Mouse (Mus musculus): Measurements from ENCODE around the gene Cobll1.

Gene Cobll1

DNA sequence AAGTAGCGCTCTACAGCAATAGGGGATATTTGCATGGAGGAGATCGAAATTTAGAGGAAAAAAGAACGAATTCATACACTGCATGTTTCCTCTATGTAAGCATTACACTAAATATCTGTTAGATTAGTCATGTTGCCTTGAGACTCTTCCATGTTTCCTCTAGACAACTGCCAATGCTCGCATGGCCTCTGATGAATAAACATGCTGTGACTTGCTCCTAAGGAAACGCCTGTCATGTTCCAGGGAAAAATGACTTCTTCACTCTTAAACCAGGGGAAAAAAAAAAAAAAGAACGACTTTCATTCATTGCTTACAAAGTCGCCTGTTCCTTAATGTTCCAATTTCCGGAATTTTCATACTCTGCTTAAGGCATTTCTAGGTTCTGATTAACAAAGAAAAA lies 2.1 kb downstream of the Cobll1 start:
- DNase-seq (ENCODE audit: low spot score in 2 of 2) = no peak

DNA sequence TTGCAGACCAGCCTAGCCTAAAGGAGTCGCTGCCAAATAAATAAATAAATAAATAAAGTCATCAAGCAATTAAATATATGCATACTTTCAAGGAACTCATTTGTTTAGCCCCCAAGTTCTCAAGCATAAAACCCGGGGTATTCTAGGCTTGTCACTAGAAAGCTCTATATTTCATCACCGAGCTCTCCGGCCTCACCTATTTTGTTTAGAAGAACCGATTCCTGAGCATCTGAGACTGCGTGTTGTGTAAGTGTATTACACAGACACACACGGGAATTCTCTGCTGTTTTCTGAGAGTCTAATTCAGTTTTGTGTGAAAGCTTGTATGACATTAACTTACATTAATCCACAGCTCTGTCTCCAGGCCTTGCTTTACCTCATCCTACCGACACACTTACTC lies 2.6 kb downstream of the Cobll1 start:
- DNase-seq (ENCODE audit: low spot score in 2 of 2) = no peak

DNA sequence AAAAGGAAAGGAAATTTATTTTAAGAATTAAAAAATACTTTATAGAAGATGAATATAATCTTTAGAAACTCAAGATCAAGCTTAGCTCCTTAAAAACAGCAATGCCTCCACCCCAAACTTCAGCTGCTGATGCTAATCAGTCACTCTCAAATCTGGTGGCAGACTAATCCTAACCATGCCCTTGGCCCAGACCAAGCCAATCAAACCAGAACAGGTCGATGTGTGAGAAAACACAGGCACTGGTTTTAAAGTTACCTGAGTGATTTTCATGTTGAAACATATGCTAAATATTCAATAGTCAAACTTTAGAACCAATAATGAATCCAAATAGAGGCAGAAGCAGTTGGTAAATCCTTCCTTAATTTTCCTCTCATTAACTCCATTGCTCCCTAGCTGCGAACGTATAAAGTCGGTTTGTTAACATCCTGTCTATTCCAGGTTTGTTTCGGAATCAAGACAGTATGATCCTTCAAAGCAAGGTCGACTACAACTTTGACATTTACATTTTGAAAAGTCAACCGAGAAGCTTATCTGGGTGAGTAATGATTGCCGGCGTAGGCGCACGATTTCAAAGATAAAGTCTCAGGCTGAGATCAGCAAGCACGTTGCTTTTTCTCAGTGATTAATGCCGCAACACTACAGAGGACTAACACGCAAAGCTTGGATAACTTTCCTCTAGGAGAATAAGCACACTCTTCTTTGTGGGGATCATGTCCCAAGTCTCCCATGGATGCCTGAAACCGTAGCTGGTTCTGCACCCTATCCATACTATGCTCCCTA lies 6.3 kb downstream of the Cobll1 start:
- no peak for DNase-seq (ENCODE audit: low spot score in 2 of 2)

DNA sequence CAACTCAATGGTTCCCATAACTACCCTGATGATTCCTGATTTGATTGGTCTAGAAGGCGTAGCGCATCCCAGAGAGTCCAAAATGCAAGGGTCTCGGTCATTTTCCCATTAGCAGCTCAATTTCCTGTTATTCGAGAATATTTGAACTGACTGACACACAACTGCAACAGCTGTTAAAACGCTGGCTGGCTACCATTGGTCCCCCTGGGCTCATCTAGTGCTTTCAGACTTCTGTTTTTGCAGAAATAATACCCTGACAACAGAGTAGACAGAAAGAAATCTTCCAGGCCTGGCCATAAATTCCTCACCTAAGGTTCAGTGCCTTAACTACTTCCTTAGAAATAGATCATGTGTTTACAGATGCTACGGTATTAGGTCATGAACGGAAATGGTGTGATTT lies 10.8 kb downstream of the Cobll1 start:
- DNase-seq (ENCODE audit: low spot score in 2 of 2) = no peak

DNA sequence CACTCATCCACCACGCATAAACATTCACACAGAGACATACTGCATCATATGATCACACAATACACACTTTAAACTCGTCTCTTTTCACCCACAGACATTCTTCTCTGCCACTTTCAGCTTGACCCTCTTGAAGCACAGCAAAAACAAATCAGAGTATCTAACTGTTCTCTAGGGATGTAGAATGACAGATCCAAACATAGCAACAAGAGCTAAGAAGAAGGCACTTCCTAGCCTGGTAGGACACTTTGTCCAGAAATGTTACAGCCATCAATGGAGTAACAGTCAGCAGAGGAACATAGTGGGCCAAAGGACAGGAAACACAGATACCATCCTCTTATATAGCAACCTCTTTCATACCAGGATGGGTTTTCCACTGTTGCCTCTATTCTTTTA lies 11.3 kb downstream of the Cobll1 start:
- no peak for DNase-seq (ENCODE audit: low spot score in 2 of 2)

DNA sequence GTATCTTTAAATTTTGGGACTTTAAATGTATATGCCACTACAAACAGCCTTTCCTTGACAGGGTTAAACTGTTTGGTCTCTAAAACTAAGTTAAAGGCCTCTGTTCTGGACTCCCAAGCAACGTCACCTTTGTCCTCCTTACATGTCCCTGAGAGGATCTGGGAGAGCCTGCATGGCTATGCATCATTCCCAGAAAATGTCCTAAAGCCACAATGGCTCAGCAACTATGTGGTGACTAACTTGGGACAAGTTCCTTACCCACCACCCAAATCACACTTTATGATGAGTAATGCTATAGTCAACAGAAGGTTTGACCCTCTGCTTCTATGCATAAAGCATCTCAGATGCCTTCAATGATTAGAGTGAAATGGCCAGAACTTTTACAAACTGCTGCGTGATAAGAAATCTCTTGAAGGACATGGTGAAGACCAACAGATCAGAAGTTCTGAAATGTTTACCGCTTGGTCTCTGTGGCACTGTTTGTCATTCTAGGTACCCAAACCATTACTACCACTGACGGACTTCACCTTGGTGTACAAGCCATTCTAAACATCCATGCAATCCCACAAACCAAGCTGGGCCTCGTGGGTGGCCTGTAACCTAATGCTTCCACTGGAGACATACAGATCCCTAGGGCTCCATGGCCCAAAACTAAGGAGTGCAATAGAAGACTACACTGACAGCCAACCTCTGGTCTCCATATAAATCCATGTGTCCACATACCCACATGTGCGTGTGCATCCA lies 11.9 kb downstream of the Cobll1 start:
- DNase-seq (ENCODE audit: low spot score in 2 of 2) = no peak

DNA sequence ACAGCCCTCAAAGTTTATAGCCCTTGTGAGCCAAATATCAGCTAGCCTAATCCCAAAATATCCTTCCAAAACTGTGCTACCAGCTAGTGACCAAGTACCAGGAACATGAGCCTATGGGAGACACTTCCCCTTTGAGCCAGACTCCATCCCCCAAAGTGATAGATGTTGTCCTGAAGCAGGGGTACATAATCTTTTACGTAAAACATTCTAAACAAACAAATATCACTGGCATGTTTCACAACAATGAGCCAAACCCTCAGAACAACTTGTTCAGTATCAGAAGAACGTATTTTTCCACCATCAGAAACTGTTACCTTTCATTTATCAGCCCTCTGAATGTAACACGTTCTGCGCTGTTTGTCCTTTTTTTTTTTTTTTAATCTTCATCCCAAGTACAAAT lies 12.7 kb downstream of the Cobll1 start:
- no peak for DNase-seq (ENCODE audit: low spot score in 2 of 2)

DNA sequence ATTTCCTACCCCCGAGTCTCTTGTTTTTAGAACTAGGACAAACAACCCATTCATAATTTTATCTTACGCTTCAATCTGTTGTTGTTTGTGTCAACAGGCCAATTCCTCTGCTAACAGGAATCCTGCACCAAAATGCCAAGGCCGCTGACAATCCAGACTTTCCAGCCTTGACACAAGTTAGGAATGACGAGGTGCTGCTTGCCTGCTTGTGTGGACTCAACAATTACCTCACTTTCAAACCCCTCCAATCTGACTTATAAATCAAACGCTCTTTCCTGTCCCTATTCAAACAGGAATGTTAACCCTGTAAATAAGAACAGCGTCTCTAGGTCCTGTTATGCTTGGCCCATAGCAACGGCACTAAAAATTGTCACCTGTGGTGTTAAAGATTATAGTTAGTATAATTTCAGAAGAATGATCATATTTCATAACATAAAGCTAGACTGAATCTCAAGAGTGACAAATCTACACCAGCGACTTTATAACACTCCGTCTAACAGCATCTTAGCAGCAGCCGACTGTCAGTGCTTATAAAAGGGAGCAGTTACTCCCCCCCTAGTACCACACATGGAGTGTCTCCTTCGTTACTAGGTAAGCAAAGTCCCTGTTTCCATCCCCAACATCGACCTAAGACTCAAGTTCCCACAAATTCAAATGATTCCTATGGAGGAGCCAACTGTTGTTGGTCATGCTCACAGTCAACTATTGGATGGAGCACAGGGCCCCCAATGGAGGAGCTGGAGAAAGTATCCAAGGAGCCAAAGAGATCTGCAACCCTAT lies 15.1 kb downstream of the Cobll1 start:
- DNase-seq (ENCODE audit: low spot score in 2 of 2) = no peak

DNA sequence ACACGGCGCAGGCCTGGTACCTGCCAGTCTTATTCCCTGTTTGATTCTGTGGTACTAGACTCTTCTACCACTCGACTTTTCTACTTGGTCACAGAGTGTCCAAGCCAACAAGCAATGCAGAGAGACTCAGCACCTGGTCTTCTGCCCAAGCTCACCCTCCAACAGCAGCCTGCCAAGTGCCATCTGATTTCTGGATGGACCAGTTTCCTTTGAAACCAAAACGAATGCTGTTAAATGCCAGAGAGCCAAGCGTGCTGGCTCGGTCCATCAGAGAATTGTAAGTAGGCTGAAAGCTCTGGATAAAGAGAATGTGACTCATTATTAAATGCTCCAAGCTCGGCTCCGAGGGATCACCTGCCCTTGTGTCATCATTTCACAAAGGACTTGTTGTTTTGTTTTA lies 16.2 kb downstream of the Cobll1 start:
- DNase-seq (ENCODE audit: low spot score in 2 of 2) = no peak

DNA sequence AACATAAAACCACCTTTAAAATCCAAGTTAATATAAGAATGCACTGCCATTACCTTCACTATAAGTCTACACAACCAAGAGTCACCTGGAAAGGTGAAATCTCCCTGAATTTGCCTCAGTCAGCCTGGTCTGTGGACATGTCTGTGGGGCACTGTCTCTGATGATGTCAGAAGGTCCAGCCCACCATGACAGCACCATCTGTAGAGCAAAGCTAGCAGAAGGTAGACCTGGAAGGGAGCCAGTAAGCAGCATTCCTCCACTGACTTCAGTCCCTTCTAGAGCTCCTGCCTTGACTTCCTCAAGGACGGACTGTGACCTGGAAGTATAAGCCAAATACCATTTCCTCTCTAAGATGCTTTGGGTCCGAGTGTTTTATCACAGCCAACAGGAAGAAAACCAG lies 17.6 kb downstream of the Cobll1 start:
- DNase-seq (ENCODE audit: low spot score in 2 of 2) = no peak

DNA sequence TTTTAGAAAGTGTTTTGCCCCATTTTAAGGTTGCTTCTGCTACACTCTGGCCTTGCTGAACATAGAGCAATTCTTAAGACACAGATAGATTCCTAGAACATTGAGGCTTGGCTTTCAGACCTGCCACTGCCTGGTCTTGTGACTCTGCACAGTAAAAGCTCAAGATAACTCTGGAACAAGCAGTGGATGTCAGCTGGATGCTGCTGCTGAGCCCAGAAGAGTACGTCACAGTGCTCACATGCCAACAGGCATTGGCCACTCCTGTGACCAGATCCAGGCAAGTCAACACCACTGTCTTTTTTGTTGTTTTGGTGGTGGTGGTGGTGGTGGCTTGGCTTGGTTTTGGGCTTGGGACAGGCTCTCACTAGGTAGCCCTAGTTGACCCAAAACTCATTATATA lies 18.6 kb downstream of the Cobll1 start:
- no peak for DNase-seq (ENCODE audit: low spot score in 2 of 2)

DNA sequence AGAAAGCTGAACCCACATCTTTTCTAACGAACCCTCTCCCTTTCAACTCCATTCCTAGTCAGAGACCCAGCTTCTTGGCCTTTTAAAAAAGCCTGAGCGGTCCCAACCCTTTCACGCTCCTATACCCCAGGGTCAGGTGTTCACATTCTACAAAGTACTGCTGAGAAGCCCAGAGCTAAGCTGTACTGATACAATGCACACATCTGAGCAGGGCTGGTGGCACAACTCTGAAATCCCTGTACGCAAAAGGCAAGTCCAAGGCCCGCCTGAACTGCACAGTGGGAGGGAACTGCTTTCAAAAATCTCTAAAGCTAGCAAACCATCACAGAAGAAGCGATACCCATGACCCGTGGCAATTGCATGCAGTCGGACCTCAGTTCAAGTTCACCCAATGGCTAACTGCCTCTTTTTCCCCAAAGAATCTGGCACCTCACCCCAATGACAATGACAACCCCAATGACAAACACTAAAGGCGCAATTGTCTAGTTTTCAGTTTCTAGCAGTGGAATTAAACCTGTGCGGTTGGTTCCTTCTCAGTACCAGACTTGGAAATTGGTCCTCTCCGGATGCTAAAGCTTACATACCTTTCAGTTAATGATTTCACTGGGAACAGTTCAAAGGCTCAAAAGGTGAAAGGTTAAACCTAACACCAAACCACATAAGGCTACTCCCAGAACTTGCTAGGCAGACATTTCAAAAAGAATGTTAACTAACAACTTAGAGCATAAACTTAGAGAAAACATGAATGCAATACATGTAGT lies 19.6 kb downstream of the Cobll1 start:
- DNase-seq (ENCODE audit: low spot score in 2 of 2) = no peak

DNA sequence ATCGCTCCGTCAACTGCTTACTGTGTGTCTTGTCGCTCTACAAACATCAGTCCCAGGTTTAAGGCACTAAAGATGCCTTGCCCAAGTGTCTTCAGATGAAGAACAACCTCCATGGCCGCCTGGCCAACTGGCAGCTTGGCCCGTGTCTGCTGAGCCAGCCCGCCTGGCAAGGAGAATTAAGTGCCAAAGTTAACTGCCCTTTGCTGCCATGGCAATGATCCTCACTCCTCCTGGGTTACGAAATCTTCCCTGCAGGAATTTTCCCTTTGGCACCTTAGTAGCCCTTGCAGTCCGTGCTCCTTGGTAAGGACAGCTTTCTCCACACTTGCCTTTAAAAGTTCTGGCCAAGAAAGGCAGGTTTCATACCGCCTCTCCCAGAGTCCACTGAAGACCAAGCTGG lies 20.9 kb downstream of the Cobll1 start:
- no peak for DNase-seq (ENCODE audit: low spot score in 2 of 2)

DNA sequence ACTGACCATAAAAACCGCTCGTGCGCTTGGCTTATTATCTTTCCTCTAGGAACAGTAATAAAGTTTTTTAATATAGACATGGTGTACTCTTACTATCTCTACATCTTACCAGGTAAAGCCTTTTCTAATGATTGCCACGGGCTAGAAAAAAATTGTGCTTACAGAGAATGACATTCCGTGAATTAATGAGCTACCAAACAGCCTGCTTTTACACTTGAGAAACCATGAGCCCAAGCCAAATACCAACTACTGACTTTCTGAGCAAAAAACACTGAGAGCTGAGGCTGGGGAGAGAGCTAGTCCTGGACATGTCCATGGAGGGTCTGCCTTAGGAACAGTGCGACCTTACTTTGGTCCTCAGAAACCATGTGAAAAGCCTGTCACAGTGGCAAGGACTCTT lies 21.5 kb downstream of the Cobll1 start:
- no peak for DNase-seq (ENCODE audit: low spot score in 2 of 2)

DNA sequence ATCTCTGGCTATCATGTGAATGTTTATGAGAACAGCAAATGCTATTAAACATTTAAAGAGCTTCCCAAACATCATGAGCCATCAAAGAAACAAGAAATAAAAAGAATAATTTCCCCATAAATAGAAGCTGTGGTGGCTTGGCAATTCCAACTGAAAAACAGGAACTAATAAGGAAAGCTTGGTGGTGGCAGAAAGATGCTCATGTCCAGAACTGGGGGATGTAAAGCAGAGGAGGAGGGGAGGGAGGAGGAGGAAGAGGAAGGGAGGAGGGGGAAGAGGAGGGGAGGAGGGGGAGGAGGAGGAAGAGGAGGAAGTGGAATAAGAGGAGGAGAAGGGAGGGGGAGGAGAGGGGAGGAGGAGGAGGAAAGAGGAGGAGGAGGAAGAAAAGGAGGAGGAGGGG lies 23.0 kb downstream of the Cobll1 start:
- no peak for DNase-seq (ENCODE audit: low spot score in 2 of 2)

DNA sequence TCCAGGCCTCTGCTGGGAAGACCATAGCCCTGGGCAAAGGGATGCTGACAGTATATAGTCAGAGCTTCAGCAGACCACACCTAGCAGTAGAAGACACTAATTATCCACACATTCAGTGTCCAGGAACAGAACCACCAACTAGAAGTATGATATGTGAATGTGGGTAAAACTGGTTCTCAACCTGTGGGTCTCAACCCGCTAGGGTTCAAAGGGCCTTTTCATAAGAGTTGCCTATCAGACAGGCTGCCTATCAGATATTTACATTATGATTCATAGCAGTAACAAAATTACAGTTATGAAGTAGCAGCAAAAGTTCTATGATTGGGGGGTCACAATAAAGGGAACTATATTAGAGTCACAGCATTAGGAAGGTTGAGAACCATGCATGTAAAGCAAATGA lies 24.6 kb downstream of the Cobll1 start:
- no peak for DNase-seq (ENCODE audit: low spot score in 2 of 2)

DNA sequence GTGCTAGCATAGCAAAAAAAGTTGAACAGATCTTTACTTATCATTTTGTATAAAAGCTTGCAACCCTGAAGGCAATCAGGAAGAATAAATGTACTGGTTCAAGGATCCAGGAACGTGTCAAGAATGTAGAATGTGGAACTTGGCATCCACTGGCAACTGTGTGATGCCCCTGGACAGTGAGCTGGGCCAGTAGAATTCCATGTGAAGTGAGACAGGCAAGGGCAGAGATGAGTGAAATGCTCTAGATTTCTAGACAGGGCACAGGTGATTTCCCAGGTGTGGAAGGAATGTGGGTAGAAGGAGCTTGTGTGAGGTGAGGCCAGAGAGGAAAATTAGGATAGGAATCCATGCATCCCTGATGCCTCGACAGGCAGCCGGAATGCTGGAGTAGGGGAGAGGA lies 25.5 kb downstream of the Cobll1 start:
- DNase-seq (ENCODE audit: low spot score in 2 of 2) = no peak

DNA sequence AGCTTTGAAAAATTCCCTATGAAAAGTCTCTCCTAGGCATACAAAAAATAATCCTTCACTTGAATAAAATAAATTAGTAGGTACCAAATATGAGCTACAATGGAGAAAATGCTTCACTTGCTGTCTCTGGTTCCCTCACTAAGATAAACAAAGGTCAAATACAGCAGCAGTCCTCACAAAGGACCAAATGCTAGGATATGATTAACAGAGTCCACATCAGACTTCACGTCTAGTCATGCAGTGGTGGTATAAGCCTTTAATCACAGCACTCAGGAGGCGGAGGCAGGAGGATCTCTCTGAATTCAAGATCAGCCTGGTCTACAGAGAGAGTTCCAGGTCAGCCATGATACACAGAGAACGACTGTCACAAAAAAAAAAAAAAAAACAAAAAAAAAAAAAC lies 27.6 kb downstream of the Cobll1 start:
- no peak for DNase-seq (ENCODE audit: low spot score in 2 of 2)

DNA sequence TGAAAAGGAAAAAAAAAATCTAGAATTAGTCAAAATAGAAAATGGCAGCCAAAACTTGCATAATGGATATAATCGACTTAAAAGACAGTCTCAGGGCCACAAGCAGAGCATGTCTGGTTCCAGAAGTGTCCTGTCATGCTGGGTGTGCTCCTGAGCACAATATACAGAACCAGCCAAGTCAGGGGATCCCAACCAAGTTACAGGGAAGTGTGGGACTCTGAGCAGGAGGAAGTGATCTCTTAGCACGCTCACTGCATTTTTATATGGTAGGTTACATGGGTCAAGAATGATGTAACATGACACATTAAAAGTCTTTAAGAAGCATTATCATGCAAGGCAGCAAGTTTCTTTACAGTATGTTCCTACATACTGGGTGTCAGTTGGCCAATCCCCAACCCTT lies 31.5 kb downstream of the Cobll1 start:
- DNase-seq (ENCODE audit: low spot score in 2 of 2) = no peak

DNA sequence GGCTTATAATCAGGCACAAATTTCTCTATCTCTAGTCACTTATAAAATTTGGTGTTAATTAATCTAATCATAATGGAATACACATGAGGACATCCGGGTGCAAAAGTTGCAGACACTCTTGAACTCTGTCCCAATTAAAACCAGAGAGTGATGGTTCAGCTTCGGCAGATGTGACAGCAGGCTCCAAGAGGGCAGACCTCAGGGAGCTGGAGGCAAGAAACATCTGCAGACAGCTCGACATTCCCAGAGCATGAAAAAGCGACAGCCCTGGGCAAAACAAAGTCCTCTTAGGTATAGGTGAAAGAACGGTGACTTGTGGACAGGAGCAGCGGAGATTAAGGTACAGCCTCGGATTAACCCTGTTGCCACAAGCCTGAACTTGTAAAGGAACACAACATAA lies 35.5 kb downstream of the Cobll1 start:
- no peak for DNase-seq (ENCODE audit: low spot score in 2 of 2)

DNA sequence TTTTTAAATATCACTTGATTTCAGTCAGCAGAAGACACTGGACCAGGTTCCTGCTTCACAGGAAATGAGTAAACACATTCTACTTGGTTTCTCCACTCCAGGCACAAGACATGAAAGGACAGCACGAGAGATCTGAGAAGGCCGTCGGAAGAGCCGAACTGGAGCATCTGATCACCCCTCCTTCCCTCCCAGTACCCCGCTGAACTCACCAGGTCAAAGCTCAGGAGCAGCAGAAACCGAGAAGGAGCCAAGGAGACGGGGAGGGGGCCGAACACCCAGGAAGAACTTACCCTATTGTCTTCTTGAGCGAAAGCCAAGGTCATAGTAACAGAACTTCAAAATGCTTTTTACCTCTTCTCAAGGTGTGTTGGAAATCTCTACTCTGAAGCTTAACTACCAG lies 39.5 kb downstream of the Cobll1 start:
- no peak for DNase-seq (ENCODE audit: low spot score in 2 of 2)

DNA sequence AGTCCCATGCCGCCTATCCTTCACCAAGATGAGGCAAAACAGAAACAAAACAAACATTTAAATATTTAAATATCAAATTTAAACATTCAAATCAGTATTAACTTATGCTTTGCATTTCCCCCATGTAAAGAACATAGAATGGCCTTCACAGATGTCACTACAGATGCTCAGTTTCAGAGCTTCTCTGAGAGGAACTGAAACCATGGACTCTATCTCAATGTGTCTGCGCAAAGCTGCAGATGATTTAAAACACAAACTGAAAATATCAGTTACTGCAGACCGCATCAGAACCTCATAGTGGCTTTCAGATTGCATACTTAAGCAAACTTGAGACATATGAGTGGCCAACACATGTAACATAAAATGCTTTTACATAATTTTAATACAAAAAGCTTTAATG lies 40.6 kb downstream of the Cobll1 start:
- DNase-seq (ENCODE audit: low spot score in 2 of 2) = no peak

All from spleen, postnatal 10 days (tissue).